Mouse (Mus musculus) CH12.LX (cell line): ENCODE results near the gene Abcb8. TPM values are rescaled to one million over a fixed set of nuclear protein-coding genes. Genes with fewer than 3 reads are reported as not detected.

Experiments used
- DNase-seq: peaks from one replicate; pipeline ENCODE4 v3.0.0-alpha.2; 2013; ENCODE audit errors: extremely low read depth
- H3K27ac ChIP-seq: 2 replicates; pipeline ENCODE4 v1.5.1; 2012; ENCODE audit warnings: low read depth, mild to moderate bottlenecking, control low read depth, moderate library complexity; ENCODE audit not compliant: insufficient read depth
- H3K27me3 ChIP-seq: replicated peaks from 2 replicates; pipeline ENCODE3; 2012; ENCODE audit warnings: inconsistent platforms
- H3K36me3 ChIP-seq, 2 experiments: replicated peaks in 1 of 2; 2 replicates each; pipeline versions ENCODE3 to v1.6.1; 2012; ENCODE audit warnings: inconsistent platforms in 1 of 2, low read length in 1 of 2, mild to moderate bottlenecking in 1 of 2, mixed read lengths in 1 of 2, moderate library complexity in 1 of 2; ENCODE audit not compliant: control insufficient read depth in 1 of 2, insufficient read depth in 1 of 2
- H3K4me1 ChIP-seq, 2 experiments: 2 replicates each; pipeline ENCODE4 v1.6.1; 2012; ENCODE audit warnings: inconsistent platforms in 1 of 2, moderate library complexity in 1 of 2; ENCODE audit not compliant: insufficient read depth in 2 of 2, control insufficient read depth in 1 of 2
- H3K4me2 ChIP-seq: 2 replicates; pipeline ENCODE4 v1.6.1; 2012; ENCODE audit warnings: low read depth, mild to moderate bottlenecking, control low read depth; ENCODE audit not compliant: poor library complexity, insufficient read depth, severe bottlenecking
- H3K4me3 ChIP-seq, 3 experiments: fragments of 150-350 bp in 1 of 3; sonication (generic) in 1 of 3; replicated peaks in 1 of 3; 2 replicates each; pipeline versions ENCODE3 to v1.5.1; 2011 to 2012; ENCODE audit warnings: low read depth in 2 of 3, low read length in 2 of 3, mild to moderate bottlenecking in 2 of 3, moderate library complexity in 2 of 3, control low read depth in 1 of 3, improper control_type of control experiment in 1 of 3, inconsistent platforms in 1 of 3, mixed read lengths in 1 of 3; ENCODE audit not compliant: poor library complexity in 1 of 3
- H3K79me2 ChIP-seq: replicated peaks from 2 replicates; pipeline ENCODE4 v1.6.1; 2012; ENCODE audit warnings: mild to moderate bottlenecking, moderate library complexity; ENCODE audit not compliant: control insufficient read depth, poor library complexity, insufficient read depth, severe bottlenecking; ENCODE audit errors: extremely low read depth
- H3K9ac ChIP-seq: 2 replicates; pipeline ENCODE4 v1.6.1; 2012; ENCODE audit warnings: low read depth, mild to moderate bottlenecking, control low read depth, moderate library complexity; ENCODE audit not compliant: insufficient read depth
- H3K9me3 ChIP-seq: replicated peaks from 2 replicates; pipeline ENCODE3; 2012; ENCODE audit warnings: low read length, inconsistent platforms, mixed read lengths
- BHLHE40 ChIP-seq: IDR thresholded peaks from 2 replicates; pipeline ENCODE4 v1.6.1; 2011; ENCODE audit warnings: mild to moderate bottlenecking, low read depth, low read length, improper control_type of control experiment
- CHD1 ChIP-seq: IDR thresholded peaks from 2 replicates; pipeline ENCODE4 v1.6.1; 2012; ENCODE audit warnings: low read depth, low read length, improper control_type of control experiment, inconsistent platforms
- CHD2 ChIP-seq: IDR thresholded peaks from 2 replicates; pipeline ENCODE4 v1.6.1; 2011; ENCODE audit warnings: low read length, improper control_type of control experiment
- CTCF ChIP-seq, 2 experiments: IDR thresholded peaks in 1 of 2; conservative IDR thresholded peaks in 1 of 2; 2 replicates each; pipeline ENCODE4 v1.5.1; 2011 to 2012; ENCODE audit warnings: low read depth in 2 of 2, low read length in 2 of 2, improper control_type of control experiment in 1 of 2, inconsistent platforms in 1 of 2, mild to moderate bottlenecking in 1 of 2, moderate library complexity in 1 of 2
- E2F4 ChIP-seq: IDR thresholded peaks from 2 replicates; pipeline ENCODE4 v1.6.1; 2011; ENCODE audit warnings: low read depth, low read length, improper control_type of control experiment; ENCODE audit not compliant: insufficient replicate concordance
- ETS1 ChIP-seq: conservative IDR thresholded peaks from 2 replicates; pipeline ENCODE4 v1.6.1; 2012; ENCODE audit warnings: low read depth, mild to moderate bottlenecking, inconsistent platforms, low read length, improper control_type of control experiment, moderate library complexity
- JUN ChIP-seq: IDR thresholded peaks from 2 replicates; pipeline ENCODE4 v1.6.1; 2011; ENCODE audit warnings: low read depth, mild to moderate bottlenecking, low read length, improper control_type of control experiment, moderate library complexity; ENCODE audit not compliant: insufficient read depth
- JUND ChIP-seq: conservative IDR thresholded peaks from 2 replicates; pipeline ENCODE4 v1.6.1; 2011; ENCODE audit warnings: low read depth, low read length, improper control_type of control experiment
- KAT2A ChIP-seq: IDR thresholded peaks from 2 replicates; pipeline ENCODE4 v1.6.1; 2012; ENCODE audit warnings: low read length, improper control_type of control experiment, inconsistent platforms; ENCODE audit not compliant: insufficient replicate concordance
- MAFK ChIP-seq: IDR thresholded peaks from 2 replicates; pipeline ENCODE4 v1.6.1; 2011; ENCODE audit warnings: low read length, improper control_type of control experiment; ENCODE audit not compliant: insufficient replicate concordance
- MAX ChIP-seq: IDR thresholded peaks from 2 replicates; pipeline ENCODE4 v1.6.1; 2011; ENCODE audit warnings: low read length, improper control_type of control experiment
- MXI1 ChIP-seq: IDR thresholded peaks from 2 replicates; pipeline ENCODE4 v1.6.1; 2011; ENCODE audit warnings: mild to moderate bottlenecking, low read depth, low read length, improper control_type of control experiment
- NELFE ChIP-seq: IDR thresholded peaks from 2 replicates; pipeline ENCODE4 v1.6.1; 2011; ENCODE audit warnings: low read depth, low read length, improper control_type of control experiment
- NRF1 ChIP-seq: IDR thresholded peaks from 2 replicates; pipeline ENCODE4 v1.6.1; 2014; ENCODE audit warnings: low read depth, mild to moderate bottlenecking, inconsistent platforms, low read length, improper control_type of control experiment, moderate library complexity
- PAX5 ChIP-seq: IDR thresholded peaks from 2 replicates; pipeline ENCODE4 v1.6.1; 2012; ENCODE audit warnings: low read length, inconsistent platforms, mixed read lengths
- POLR2A ChIP-seq: IDR thresholded peaks from 2 replicates; pipeline ENCODE4 v1.6.1; 2011; ENCODE audit warnings: low read depth, mild to moderate bottlenecking, improper control_type of control experiment, low read length
- RAD21 ChIP-seq: IDR thresholded peaks from 2 replicates; pipeline ENCODE4 v1.6.1; 2011; ENCODE audit warnings: low read depth, mild to moderate bottlenecking, low read length, improper control_type of control experiment, moderate library complexity
- RCOR1 ChIP-seq: conservative IDR thresholded peaks from 2 replicates; pipeline ENCODE4 v1.6.1; 2012; ENCODE audit warnings: low read depth, mild to moderate bottlenecking, inconsistent platforms, low read length, improper control_type of control experiment
- SIN3A ChIP-seq: IDR thresholded peaks from 2 replicates; pipeline ENCODE4 v1.6.1; 2012; ENCODE audit warnings: low read length, improper control_type of control experiment, inconsistent platforms
- UBTF ChIP-seq: IDR thresholded peaks from 2 replicates; pipeline ENCODE4 v1.6.1; 2012; ENCODE audit warnings: low read depth, mild to moderate bottlenecking, inconsistent platforms, low read length, improper control_type of control experiment, moderate library complexity
- USF1 ChIP-seq: IDR thresholded peaks from 2 replicates; pipeline ENCODE4 v1.6.1; 2014; ENCODE audit warnings: low read depth, mild to moderate bottlenecking, inconsistent platforms, low read length, improper control_type of control experiment
- ZKSCAN1 ChIP-seq: IDR thresholded peaks from 2 replicates; pipeline ENCODE4 v1.6.1; 2012; ENCODE audit warnings: low read depth, inconsistent platforms, low read length, improper control_type of control experiment, borderline replicate concordance
- ZMIZ1 ChIP-seq: IDR thresholded peaks from 2 replicates; pipeline ENCODE4 v1.6.1; 2012; ENCODE audit warnings: low read depth, mild to moderate bottlenecking, inconsistent platforms, low read length, improper control_type of control experiment
- dilution Hi-C: fragments of 300-500 bp; cut with MboI; formaldehyde crosslinking; loops from 2 replicates; pipeline ENCODE4 v1.14.3; 2020; ENCODE audit warnings: low sequenced_read_pairs; ENCODE audit not compliant: extremely low pct_unique_long_range_greater_than_20kb, extremely low pct_ligation_motif_present
- in situ Hi-C: fragments of 300-500 bp; cut with MboI; formaldehyde crosslinking; loops from 3 replicates; pipeline ENCODE4 v1.14.3; 2019; ENCODE audit warnings: low sequenced_read_pairs, low pct_ligation_motif_present, low pct_unique_long_range_greater_than_20kb, mixed read lengths
- polyA plus RNA-seq: library from polyadenylated mRNA; unstranded; fragments of >175 nt; gene quantifications from 2 replicates; pipeline ENCODE4 v1.2.1, GENCODE M21; 2012; ENCODE audit warnings: low read depth; ENCODE audit not compliant: insufficient read length
- total RNA-seq, 2 experiments: library from RNA; depleted of rRNA; stranded (reverse); fragments of 300-350 nt in 1 of 2; fragments of >200 nt in 1 of 2; gene quantifications; 2 replicates each; pipeline ENCODE4 v1.2.3; 2012 to 2014

Gene Abcb8
- total and polyA plus RNA-seq, 3 experiments, result 31.0 to 58.7 (median 45.4) TPM

DNA sequence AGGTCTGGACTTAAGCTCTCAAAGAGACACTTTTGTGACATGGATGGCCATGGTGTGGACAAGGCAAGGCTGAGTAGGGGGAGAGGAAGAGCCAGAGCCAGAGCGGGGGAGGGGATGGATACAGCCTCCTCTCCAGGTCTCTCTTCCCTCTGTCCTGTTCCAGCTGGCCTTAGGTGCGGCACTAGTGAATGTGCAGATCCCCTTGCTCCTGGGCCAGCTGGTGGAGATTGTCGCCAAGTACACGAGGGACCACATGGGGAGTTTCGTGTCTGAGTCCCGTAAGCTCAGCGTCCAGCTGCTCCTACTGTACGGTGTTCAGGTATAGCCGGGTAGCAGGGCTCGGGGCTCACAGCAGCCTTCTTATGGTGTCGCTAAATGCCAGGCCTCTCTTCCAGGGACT lies 6.9 kb downstream of the Abcb8 start:
- Histone ChIP-seq H3K36me3 (peaks cover 30 to 72% of the 10 kb centered on the region in 2 experiments), H3K4me2 (no peak overlapping the region), H3K4me1 (peaks cover 6 to 26% of the 10 kb centered on the region in 2 experiments), H3K9me3 (no peaks in the 10 kb centered on the region), H3K4me3 (no peak overlapping the region), H3K9ac (no peak overlapping the region), H3K79me2 (no peaks in the 10 kb centered on the region), H3K27ac (no peak overlapping the region), H3K27me3 (no peaks in the 10 kb centered on the region)
- dilution Hi-C loops (no loop called here), in situ Hi-C loops (no loop called here)
- DNase-seq, result no peak
- TF ChIP-seq JUND (no peak), NRF1 (no peak), RAD21 (no peak), KAT2A (no peak)

DNA sequence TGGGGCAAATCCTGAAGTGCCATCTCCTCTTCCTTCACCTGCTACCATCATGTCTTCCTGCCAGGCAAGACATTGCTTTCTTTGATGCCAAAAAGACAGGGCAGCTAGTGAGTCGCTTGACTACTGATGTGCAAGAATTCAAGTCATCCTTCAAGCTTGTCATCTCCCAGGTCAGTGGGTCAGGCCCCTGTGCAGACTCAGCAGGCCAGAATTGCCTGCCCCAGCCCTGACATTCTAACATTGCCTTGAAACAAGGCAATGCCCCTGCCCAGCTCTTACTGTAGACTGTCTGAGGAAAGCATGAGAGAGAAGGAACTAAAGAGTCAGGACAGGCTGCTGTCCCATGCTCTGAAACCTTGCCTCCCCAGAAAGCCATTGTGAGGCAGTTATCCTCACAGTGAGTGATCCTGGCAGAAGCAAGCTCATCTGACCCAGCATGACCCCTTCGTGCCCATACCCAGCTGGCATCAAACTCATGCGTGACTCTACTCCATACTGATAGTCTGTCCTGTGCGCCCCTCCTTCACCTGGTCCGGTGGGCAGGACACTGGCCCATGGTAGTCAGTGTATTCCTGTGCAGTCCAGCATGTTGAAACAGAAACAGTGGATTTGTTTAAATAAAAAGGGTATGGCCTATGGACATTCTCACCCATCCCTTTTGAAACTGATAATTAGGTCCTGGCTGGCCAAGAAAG lies 7.6 kb downstream of the Abcb8 start:
- no peak for DNase-seq
- TF ChIP-seq JUN (no peak), PAX5 (no peak), CHD2 (no peak), ZKSCAN1 (no peak), SIN3A (no peak), BHLHE40 (no peak), KAT2A (no peak), ETS1 (no peak)
- TF ChIP-seq, all 38 proteins: peak for 0
- H3K27me3 ChIP-seq, result no peaks in the 10 kb centered on the region
- no peak overlapping the region for H3K4me3 ChIP-seq
- H3K9ac ChIP-seq, result no peak overlapping the region
- in situ Hi-C loops (no loop called here), dilution Hi-C loops (no loop called here)
- peaks cover 6 to 27% of the 10 kb centered on the region in 2 experiments for H3K4me1 ChIP-seq
- H3K79me2 ChIP-seq, result no peaks in the 10 kb centered on the region
- peaks cover 34 to 79% of the 10 kb centered on the region in 2 experiments for H3K36me3 ChIP-seq
- no peak overlapping the region for H3K4me2 ChIP-seq
- H3K9me3 ChIP-seq, result no peaks in the 10 kb centered on the region
- H3K27ac ChIP-seq, result no peak overlapping the region

DNA sequence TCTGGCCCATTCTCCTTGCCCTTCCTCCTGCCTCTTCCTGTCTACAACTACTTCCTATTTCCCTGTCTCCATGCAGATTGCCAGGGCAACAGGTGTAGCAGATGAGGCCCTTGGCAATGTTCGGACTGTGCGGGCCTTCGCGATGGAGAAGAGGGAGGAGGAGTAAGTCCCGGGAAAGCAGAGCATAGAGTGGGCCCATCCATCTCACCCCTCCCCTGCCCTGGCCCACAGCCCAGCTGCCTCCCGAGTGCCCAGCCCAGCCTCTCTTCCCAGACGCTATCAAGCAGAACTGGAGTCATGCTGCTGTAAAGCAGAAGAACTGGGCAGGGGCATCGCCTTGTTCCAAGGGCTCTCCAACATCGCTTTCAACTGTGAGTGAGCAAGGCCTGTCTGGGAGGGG lies 8.5 kb downstream of the Abcb8 start:
- no peak for TF ChIP-seq KAT2A
- no peak for TF ChIP-seq ZMIZ1
- no peak for TF ChIP-seq NRF1
- no peak for TF ChIP-seq JUN
- no peak for TF ChIP-seq RCOR1
- no peak for TF ChIP-seq MXI1
- no peak for TF ChIP-seq SIN3A
- no peak for TF ChIP-seq CTCF (conservative IDR thresholded peaks at IDR 0.05 in 1 of 2, IDR thresholded peaks at IDR 0.05 in 1 of 2; ENCODE audit: low read depth in 2 of 2, low read length in 2 of 2)
- no peak for TF ChIP-seq MAX
- TF ChIP-seq UBTF, result no peak
- TF ChIP-seq ZKSCAN1, result no peak
- TF ChIP-seq CHD1, result no peak
- TF ChIP-seq NELFE, result no peak
- TF ChIP-seq E2F4, result no peak
- no peak for TF ChIP-seq MAFK
- no peak for TF ChIP-seq USF1
- TF ChIP-seq PAX5, result no peak
- TF ChIP-seq BHLHE40, result no peak
- no peak for TF ChIP-seq POLR2A
- no peak for DNase-seq
- Histone ChIP-seq H3K27me3 (no peaks in the 10 kb centered on the region), H3K9ac (no peak overlapping the region), H3K9me3 (no peaks in the 10 kb centered on the region), H3K79me2 (no peaks in the 10 kb centered on the region), H3K27ac (no peak overlapping the region), H3K4me1 (peaks cover 6 to 27% of the 10 kb centered on the region in 2 experiments), H3K4me2 (no peak overlapping the region), H3K4me3 (no peak overlapping the region), H3K36me3 (peaks cover 44 to 82% of the 10 kb centered on the region in 2 experiments)
- dilution Hi-C loops, result no loop called here
- in situ Hi-C loops, result no loop called here
